Mouse (Mus musculus): ENCODE results near the gene Gm20931. TPM values are rescaled to one million over a fixed set of nuclear protein-coding genes. Genes with fewer than 3 reads are reported as not detected.

Gm20931 gene
- not detected for polyA plus RNA-seq (2014; fragmentation: Illumina TruSeq; extraction: RNeasy Lipid Tissue Mini Kit (QIAGEN cat#74804); ENCODE audit: low read depth, low replicate concordance)

GRCm38 (mm10) chrY:55213420-55213819 lies at the start of gene Gm20931:
Gene Gm20931 (plus strand): TSS chrY:55213720.

